Comparison of ENCODE assay signal across 19 mouse cellular contexts in genomic region chr1:127675253-127675652, GRCm38 (mm10). TPM values are rescaled to one million over a fixed set of nuclear protein-coding genes. Genes with fewer than 3 reads are reported as not detected.
A peak's percentile ranks its signal among the peaks of the same experiment; 100 is the strongest.
DNase-seq lines count a peak whose midpoint lies in the region; ATAC-seq lines count a peak whose summit lies in the region.
"Had no signal": no experiment of that assay in that cellular context is flagged by ENCODE, and none has a peak within 500 bp of the region (broad histone marks: within the 10 kb centered on the region; RNA-seq: fewer than 3 reads in every experiment).

No protein-coding gene starts in this region.

- H3K4me3 ChIP-seq in neural tube, embryonic 11.5 days (ENCODE audit: low read depth, low read length), result peak overlapping the region; percentile 49; the same call in 1 of the 2 replicates
- H3K4me3 ChIP-seq in midbrain, embryonic 14.5 days (replicated peaks; ENCODE audit: low read depth, low read length), result peak overlapping the region; percentile 70
- H3K4me3 ChIP-seq: gastrocnemius, adult 2 months; intestine, embryonic 15.5 days; limb, embryonic 12.5 days; myocyte had no signal

- ATAC-seq in neural tube, embryonic 11.5 days (ENCODE audit: insufficient read depth, low FRiP score, low TSS enrichment), result no peak
- ATAC-seq in midbrain, embryonic 14.5 days (ENCODE audit: low FRiP score, low TSS enrichment), result no peak
- ATAC-seq: intestine, embryonic 15.5 days had no signal

- H3K27me3 ChIP-seq in neural tube, embryonic 11.5 days (ENCODE audit: control insufficient read depth, insufficient read depth, low read length), result peaks cover 62% of the 10 kb centered on the region
- peaks cover 11% of the 10 kb centered on the region; the same call in 1 of the 2 replicates for H3K27me3 ChIP-seq in midbrain, embryonic 14.5 days (ENCODE audit: control insufficient read depth, insufficient read depth, low read length)

- H3K4me2 ChIP-seq in neural tube, embryonic 11.5 days (ENCODE audit: low read depth), result peak overlapping the region; percentile 14; the same call in 1 of the 2 replicates
- peak overlapping the region; percentile 87 for H3K4me2 ChIP-seq in midbrain, embryonic 14.5 days (ENCODE audit: low read length)
- H3K4me2 ChIP-seq: intestine, embryonic 15.5 days; limb, embryonic 12.5 days had no signal

- H3K4me1 ChIP-seq in neural tube, embryonic 11.5 days (ENCODE audit: control insufficient read depth, insufficient read depth, low read length), result peaks cover 13% of the 10 kb centered on the region
- H3K4me1 ChIP-seq in midbrain, embryonic 14.5 days (ENCODE audit: control insufficient read depth, insufficient read depth, low read length), result peaks cover 22% of the 10 kb centered on the region

- H3K36me3 ChIP-seq in neural tube, embryonic 11.5 days (ENCODE audit: control insufficient read depth, insufficient read depth, low read length), result no peaks in the 10 kb centered on the region
- H3K36me3 ChIP-seq in midbrain, embryonic 14.5 days (ENCODE audit: control insufficient read depth, insufficient read depth, low read length), result peaks cover 3% of the 10 kb centered on the region; the same call in 1 of the 2 replicates
- H3K36me3 ChIP-seq: intestine, embryonic 15.5 days; limb, embryonic 12.5 days had no signal

- H3K9ac ChIP-seq in neural tube, embryonic 11.5 days (ENCODE audit: low read length), result no peak overlapping the region
- no peak overlapping the region; the same call in 1 of the 2 replicates for H3K9ac ChIP-seq in midbrain, embryonic 14.5 days (replicated peaks; ENCODE audit: low read length)
- H3K9ac ChIP-seq: intestine, embryonic 15.5 days; limb, embryonic 12.5 days; liver, embryonic 14.5 days had no signal

- peak; percentile 51 for DNase-seq in cerebellum, adult 9-10 months
- no peak for DNase-seq in cerebellum, postnatal 36 days
- peak; percentile 16 for DNase-seq in neural tube, embryonic 11.5 days (ENCODE audit: low spot score)
- DNase-seq in neural tube, embryonic 10.5 days (ENCODE audit: extremely low spot score, low spot score), result no peak
- DNase-seq in midbrain, embryonic 14.5 days, result no peak
- no peak for DNase-seq in urinary bladder, postnatal 4 days (ENCODE audit: low spot score in 2 of 2)
- no peak for DNase-seq in embryo, embryonic 9.5 days (ENCODE audit: extremely low spot score)
- DNase-seq in spleen, adult 12 weeks (ENCODE audit: low spot score), result no peak
- DNase-seq: adrenal gland, postnatal 14 days; gastrocnemius, adult 2 months; heart, adult 18-20 months; heart, postnatal 10 days; kidney, postnatal 10 days; lung, postnatal 14 days; thymus, adult 2 months had no signal

- 35% methylated on average over 1 of the region's 1 CpGs for WGBS in neural tube, embryonic 11.5 days
- WGBS in midbrain, embryonic 14.5 days, result 46% methylated on average over 1 of the region's 1 CpGs

- H3K27ac ChIP-seq in neural tube, embryonic 11.5 days (ENCODE audit: low read depth, low read length), result no peak overlapping the region
- peak overlapping the region; percentile 70; the same call in 1 of the 2 replicates for H3K27ac ChIP-seq in midbrain, embryonic 14.5 days (replicated peaks; ENCODE audit: low read depth, low read length)
- H3K27ac ChIP-seq: gastrocnemius, adult 2 months; intestine, embryonic 15.5 days; limb, embryonic 12.5 days; liver, embryonic 14.5 days had no signal

- no peaks in the 10 kb centered on the region for H3K9me3 ChIP-seq in neural tube, embryonic 11.5 days (ENCODE audit: control insufficient read depth, low read length)
- H3K9me3 ChIP-seq in midbrain, embryonic 14.5 days (ENCODE audit: control insufficient read depth, low read length), result no peaks in the 10 kb centered on the region
- H3K9me3 ChIP-seq: intestine, embryonic 15.5 days; limb, embryonic 12.5 days had no signal

RNA-seq across cellular contexts. Expression of gene Tmem163, which starts 4.1 kb away (rescaled TPM):
- 27.1 and 32.0 TPM in 2 replicates for polyA plus RNA-seq in neural tube, embryonic 11.5 days (2014; fragmentation: Nextera tagmentation; extraction: Ambion mirVana)
- polyA plus RNA-seq in midbrain, embryonic 14.5 days (2014; fragmentation: Nextera tagmentation; extraction: Ambion mirVana), result 64.0 and 64.8 TPM in 2 replicates
- polyA plus RNA-seq: myocyte had no signal

RNA-seq across cellular contexts. Expression of gene Acmsd, which starts 54.0 kb away (rescaled TPM):
- polyA plus RNA-seq in neural tube, embryonic 11.5 days (2014; fragmentation: Nextera tagmentation; extraction: Ambion mirVana), result 0.15 and 0.26 TPM in 2 replicates
- 0.13 TPM in 2 replicates for polyA plus RNA-seq in midbrain, embryonic 14.5 days (2014; fragmentation: Nextera tagmentation; extraction: Ambion mirVana)
- polyA plus RNA-seq: myocyte had no signal

Comparison
In these comparisons a context has a peak if more than half of its experiments do, and no peak if none do; other contexts are left out.
1. DNase-seq: peak in cerebellum, adult 9-10 months (single experiment) and neural tube, embryonic 11.5 days (single experiment); none in cerebellum, postnatal 36 days (0 of 2), neural tube, embryonic 10.5 days (single experiment), midbrain, embryonic 14.5 days (single experiment), urinary bladder, postnatal 4 days (0 of 2), embryo, embryonic 9.5 days (single experiment) and spleen, adult 12 weeks (single experiment).